Mouse (Mus musculus): ENCODE measurements around the gene Itih5. TPM values are rescaled to one million over a fixed set of nuclear protein-coding genes. Genes with fewer than 3 reads are reported as not detected.
A peak's percentile ranks its signal among the peaks of the same experiment; 100 is the strongest.

Gene Itih5
- polyA plus RNA-seq, 1 experiment from 2014 or later = 17.8 TPM

- Histone ChIP-seq H3K9me3 (no peaks in the 10 kb centered on the region), H3K27ac (no peak overlapping the region), H3K36me3 (no peaks in the 10 kb centered on the region), H3K27me3 (no peaks in the 10 kb centered on the region), H3K4me3 (no peak overlapping the region), H3K9ac (no peak overlapping the region), H3K4me2 (no peak overlapping the region), H3K4me1 (no peaks in the 10 kb centered on the region)
- no peak for ATAC-seq (ENCODE audit: insufficient number of reproducible peaks, low FRiP score, low TSS enrichment, low read depth)
- 19% methylated on average over 9 of the region's 9 CpGs for WGBS
Measured at GRCm38 (mm10) chr2:10242970-10243369, 89.6 kb downstream of the Itih5 start.

GRCm38 (mm10) chr2:10250441-10250840 lies 97.1 kb downstream of the Itih5 start:
- H3K4me1 ChIP-seq = no peaks in the 10 kb centered on the region
- ATAC-seq (ENCODE audit: insufficient number of reproducible peaks, low FRiP score, low TSS enrichment, low read depth) = no peak
- no peaks in the 10 kb centered on the region for H3K9me3 ChIP-seq
- H3K27ac ChIP-seq = no peak overlapping the region
- no peak overlapping the region for H3K9ac ChIP-seq
- no peaks in the 10 kb centered on the region for H3K27me3 ChIP-seq
- WGBS = 73% methylated on average over 9 of the region's 9 CpGs
- H3K36me3 ChIP-seq = no peaks in the 10 kb centered on the region
- H3K4me3 ChIP-seq = no peak overlapping the region
- no peak overlapping the region for H3K4me2 ChIP-seq

GRCm38 (mm10) chr2:10250926-10251325 lies 97.6 kb downstream of the Itih5 start:
- Histone ChIP-seq H3K4me2 (no peak overlapping the region), H3K9me3 (no peaks in the 10 kb centered on the region), H3K4me1 (no peaks in the 10 kb centered on the region), H3K27ac (no peak overlapping the region), H3K36me3 (no peaks in the 10 kb centered on the region), H3K4me3 (no peak overlapping the region), H3K27me3 (no peaks in the 10 kb centered on the region), H3K9ac (no peak overlapping the region)
- no peak for ATAC-seq (ENCODE audit: insufficient number of reproducible peaks, low FRiP score, low TSS enrichment, low read depth)
- WGBS = 64% methylated on average over 4 of the region's 4 CpGs

GRCm38 (mm10) chr2:10251466-10251865 lies 98.1 kb downstream of the Itih5 start:
- Histone ChIP-seq H3K4me1 (no peaks in the 10 kb centered on the region), H3K9me3 (no peaks in the 10 kb centered on the region), H3K36me3 (no peaks in the 10 kb centered on the region), H3K4me3 (no peak overlapping the region), H3K4me2 (no peak overlapping the region), H3K27ac (no peak overlapping the region), H3K27me3 (no peaks in the 10 kb centered on the region), H3K9ac (no peak overlapping the region)
- no peak for ATAC-seq (ENCODE audit: insufficient number of reproducible peaks, low FRiP score, low TSS enrichment, low read depth)
- 89% methylated on average over 9 of the region's 9 CpGs for WGBS

- ATAC-seq (ENCODE audit: insufficient number of reproducible peaks, low FRiP score, low TSS enrichment, low read depth) = no peak
- Histone ChIP-seq H3K4me2 (no peak overlapping the region), H3K27ac (no peak overlapping the region), H3K36me3 (no peaks in the 10 kb centered on the region), H3K4me3 (no peak overlapping the region), H3K4me1 (no peaks in the 10 kb centered on the region), H3K9ac (no peak overlapping the region), H3K27me3 (no peaks in the 10 kb centered on the region), H3K9me3 (no peaks in the 10 kb centered on the region)
- 45% methylated on average over 2 of the region's 2 CpGs for WGBS
Measured at GRCm38 (mm10) chr2:10252016-10252415, 98.6 kb downstream of the Itih5 start.

GRCm38 (mm10) chr2:10253351-10253750 lies 100.0 kb downstream of the Itih5 start:
- Histone ChIP-seq H3K4me1 (no peaks in the 10 kb centered on the region), H3K36me3 (no peaks in the 10 kb centered on the region), H3K9ac (no peak overlapping the region), H3K27me3 (no peaks in the 10 kb centered on the region), H3K9me3 (no peaks in the 10 kb centered on the region), H3K4me3 (no peak overlapping the region), H3K4me2 (no peak overlapping the region), H3K27ac (no peak overlapping the region)
- 57% methylated on average over 3 of the region's 3 CpGs for WGBS
- no peak for ATAC-seq (ENCODE audit: insufficient number of reproducible peaks, low FRiP score, low TSS enrichment, low read depth)

- Histone ChIP-seq H3K27me3 (no peaks in the 10 kb centered on the region), H3K4me1 (no peaks in the 10 kb centered on the region), H3K36me3 (no peaks in the 10 kb centered on the region), H3K9ac (no peak overlapping the region), H3K4me3 (no peak overlapping the region), H3K4me2 (no peak overlapping the region), H3K9me3 (no peaks in the 10 kb centered on the region), H3K27ac (no peak overlapping the region)
- no peak for ATAC-seq (ENCODE audit: insufficient number of reproducible peaks, low FRiP score, low TSS enrichment, low read depth)
- WGBS = 60% methylated on average over 5 of the region's 5 CpGs
Measured at GRCm38 (mm10) chr2:10256949-10257348, 103.6 kb downstream of the Itih5 start.

- Histone ChIP-seq H3K27ac (no peak overlapping the region), H3K4me1 (no peaks in the 10 kb centered on the region), H3K4me3 (no peak overlapping the region), H3K9ac (no peak overlapping the region), H3K4me2 (no peak overlapping the region), H3K27me3 (no peaks in the 10 kb centered on the region), H3K9me3 (no peaks in the 10 kb centered on the region), H3K36me3 (no peaks in the 10 kb centered on the region)
- no peak for ATAC-seq (ENCODE audit: insufficient number of reproducible peaks, low FRiP score, low TSS enrichment, low read depth)
- 60% methylated on average over 5 of the region's 5 CpGs for WGBS
Measured at GRCm38 (mm10) chr2:10258312-10258711, 104.9 kb downstream of the Itih5 start.

- no peaks in the 10 kb centered on the region for H3K9me3 ChIP-seq
- no peak for ATAC-seq (ENCODE audit: insufficient number of reproducible peaks, low FRiP score, low TSS enrichment, low read depth)
- H3K36me3 ChIP-seq = no peaks in the 10 kb centered on the region
- H3K4me1 ChIP-seq = peaks cover 8% of the 10 kb centered on the region
- no peak overlapping the region for H3K4me2 ChIP-seq
- no peaks in the 10 kb centered on the region for H3K27me3 ChIP-seq
- H3K4me3 ChIP-seq = no peak overlapping the region
- H3K9ac ChIP-seq = no peak overlapping the region
- no peak overlapping the region for H3K27ac ChIP-seq
- WGBS = 69% methylated on average over 5 of the region's 5 CpGs
Measured at GRCm38 (mm10) chr2:10260109-10260508, 106.7 kb downstream of the Itih5 start.

GRCm38 (mm10) chr2:10261337-10261736 lies 108.0 kb downstream of the Itih5 start:
- Histone ChIP-seq H3K36me3 (no peaks in the 10 kb centered on the region), H3K27me3 (no peaks in the 10 kb centered on the region), H3K27ac (no peak overlapping the region), H3K4me1 (peaks cover 8% of the 10 kb centered on the region), H3K4me3 (no peak overlapping the region), H3K4me2 (no peak overlapping the region), H3K9ac (no peak overlapping the region), H3K9me3 (no peaks in the 10 kb centered on the region)
- 64% methylated on average over 5 of the region's 5 CpGs for WGBS
- no peak for ATAC-seq (ENCODE audit: insufficient number of reproducible peaks, low FRiP score, low TSS enrichment, low read depth)

GRCm38 (mm10) chr2:10262722-10263121 lies 109.4 kb downstream of the Itih5 start:
- H3K4me2 ChIP-seq = no peak overlapping the region
- no peaks in the 10 kb centered on the region for H3K27me3 ChIP-seq
- no peak overlapping the region for H3K27ac ChIP-seq
- no peak overlapping the region for H3K4me3 ChIP-seq
- H3K9me3 ChIP-seq = no peaks in the 10 kb centered on the region
- no peak overlapping the region for H3K9ac ChIP-seq
- no peak for ATAC-seq (ENCODE audit: insufficient number of reproducible peaks, low FRiP score, low TSS enrichment, low read depth)
- 52% methylated on average over 5 of the region's 5 CpGs for whole genome bisulfite sequencing
- H3K36me3 ChIP-seq = no peaks in the 10 kb centered on the region
- H3K4me1 ChIP-seq = peaks cover 8% of the 10 kb centered on the region

GRCm38 (mm10) chr2:10263909-10264489 lies 110.6 kb downstream of the Itih5 start:
- no peak for ATAC-seq (ENCODE audit: insufficient number of reproducible peaks, low FRiP score, low TSS enrichment, low read depth)
- 11% methylated on average over 7 of the region's 7 CpGs for WGBS
- no peak overlapping the region for H3K4me3 ChIP-seq
- peaks cover 8% of the 10 kb centered on the region for H3K4me1 ChIP-seq
- no peaks in the 10 kb centered on the region for H3K9me3 ChIP-seq
- no peaks in the 10 kb centered on the region for H3K36me3 ChIP-seq
- no peaks in the 10 kb centered on the region for H3K27me3 ChIP-seq
- 0 out of 2 replicates have a peak overlapping the region, but pooled peaks have one; percentile 3 for H3K4me2 ChIP-seq
- no peak overlapping the region for H3K9ac ChIP-seq
- H3K27ac ChIP-seq = no peak overlapping the region

- no peak overlapping the region for H3K4me2 ChIP-seq
- no peak overlapping the region for H3K4me3 ChIP-seq
- no peaks in the 10 kb centered on the region for H3K36me3 ChIP-seq
- no peak for ATAC-seq (ENCODE audit: insufficient number of reproducible peaks, low FRiP score, low TSS enrichment, low read depth)
- no peaks in the 10 kb centered on the region for H3K9me3 ChIP-seq
- H3K27ac ChIP-seq = no peak overlapping the region
- no peak overlapping the region for H3K9ac ChIP-seq
- 75% methylated on average over 5 of the region's 5 CpGs for WGBS
- no peaks in the 10 kb centered on the region for H3K27me3 ChIP-seq
- H3K4me1 ChIP-seq = peaks cover 8% of the 10 kb centered on the region
Measured at GRCm38 (mm10) chr2:10265881-10266280, 112.5 kb downstream of the Itih5 start.
